Comparison of ENCODE assay signal across 14 mouse cellular contexts in the genomic region with DNA sequence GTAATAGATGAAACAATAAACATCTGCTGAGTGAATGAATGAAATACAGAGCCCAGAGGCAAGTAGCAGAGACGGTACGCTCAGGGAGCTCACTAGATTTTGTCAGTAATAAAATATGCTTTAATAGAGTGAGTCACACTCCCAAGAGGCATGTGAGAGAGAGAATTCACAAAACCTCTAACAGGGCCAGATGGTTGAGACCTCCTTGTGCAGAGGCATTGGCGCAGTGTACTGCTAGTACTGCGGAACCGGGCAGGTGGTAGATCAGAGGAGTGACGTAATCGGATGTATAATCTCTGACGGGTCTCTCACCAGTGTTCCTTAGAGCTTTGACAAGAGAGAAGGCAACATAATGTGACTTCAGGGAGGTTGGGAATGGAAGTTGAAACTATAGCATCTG.
DNase-seq lines count a peak whose midpoint lies in the region; ATAC-seq lines count a peak whose summit lies in the region.
"Had no signal": no experiment of that assay in that cellular context is flagged by ENCODE, and none has a peak within 500 bp of the region (broad histone marks: within the 10 kb centered on the region; RNA-seq: fewer than 3 reads in every experiment).

No protein-coding gene starts in this region.

- DNase-seq in cerebellum, adult 18-20 months = peak; percentile 61 to 65
- no peak for DNase-seq in cerebellum, adult 11 months
- DNase-seq in heart, postnatal 4 days = no peak
- DNase-seq in 3T3-L1 (ENCODE audit: low read depth, low spot score) = peak; percentile 93
- no peak for DNase-seq in liver
- DNase-seq in adrenal gland, adult 2 months = no peak
- DNase-seq: adrenal gland, postnatal 10 days; B cell, adult 2 months; kidney, postnatal 14 days; lung, embryonic 14.5 days had no signal

- peaks cover 42% of the 10 kb centered on the region for H3K36me3 ChIP-seq in heart, embryonic 15.5 days
- no peaks in the 10 kb centered on the region for H3K36me3 ChIP-seq in embryonic facial prominence, embryonic 15.5 days
- H3K36me3 ChIP-seq: forebrain, embryonic 10.5 days had no signal

- no peak overlapping the region for H3K9ac ChIP-seq in heart, embryonic 15.5 days
- no peak overlapping the region for H3K9ac ChIP-seq in embryonic facial prominence, embryonic 15.5 days
- H3K9ac ChIP-seq: lung, embryonic 14.5 days had no signal

- 77% methylated on average over 8 of the region's 8 CpGs for WGBS in heart, embryonic 15.5 days
- 51% methylated on average over 8 of the region's 8 CpGs for WGBS in embryonic facial prominence, embryonic 15.5 days

- H3K27me3 ChIP-seq in heart, embryonic 15.5 days = no peaks in the 10 kb centered on the region
- no peaks in the 10 kb centered on the region for H3K27me3 ChIP-seq in embryonic facial prominence, embryonic 15.5 days

- H3K4me3 ChIP-seq in heart, embryonic 15.5 days = no peak overlapping the region
- no peak overlapping the region for H3K4me3 ChIP-seq in embryonic facial prominence, embryonic 15.5 days (replicated peaks)
- H3K4me3 ChIP-seq: forebrain, embryonic 10.5 days had no signal

- peaks cover 74% of the 10 kb centered on the region for H3K4me1 ChIP-seq in heart, embryonic 15.5 days (replicated peaks)
- H3K4me1 ChIP-seq in embryonic facial prominence, embryonic 15.5 days = peaks cover 9% of the 10 kb centered on the region; the same call in 1 of the 2 replicates
- H3K4me1 ChIP-seq: forebrain, embryonic 10.5 days had no signal

- no peak for ATAC-seq in heart, embryonic 15.5 days (replicated peaks; ENCODE audit: insufficient number of reproducible peaks, insufficient read depth, low FRiP score, low read depth)
- ATAC-seq in embryonic facial prominence, embryonic 15.5 days (ENCODE audit: insufficient number of reproducible peaks, low FRiP score, low TSS enrichment, low read depth) = 0 out of 2 replicates have a peak, but pooled peaks have one; percentile 44

- H3K27ac ChIP-seq in heart, embryonic 15.5 days = peak overlapping the region; percentile 67
- 0 out of 2 replicates have a peak overlapping the region, but pooled peaks have one; percentile 2 for H3K27ac ChIP-seq in embryonic facial prominence, embryonic 15.5 days (replicated peaks)
- H3K27ac ChIP-seq: forebrain, embryonic 10.5 days had no signal

- H3K4me2 ChIP-seq in heart, embryonic 15.5 days = no peak overlapping the region
- H3K4me2 ChIP-seq in embryonic facial prominence, embryonic 15.5 days (replicated peaks) = no peak overlapping the region
- H3K4me2 ChIP-seq: lung, embryonic 14.5 days; midbrain, embryonic 11.5 days had no signal

- H3K9me3 ChIP-seq in heart, embryonic 15.5 days (replicated peaks) = no peaks in the 10 kb centered on the region
- H3K9me3 ChIP-seq in embryonic facial prominence, embryonic 15.5 days (replicated peaks) = no peaks in the 10 kb centered on the region
- H3K9me3 ChIP-seq: forebrain, embryonic 10.5 days had no signal

Comparison
In these comparisons a context has a peak if more than half of its experiments do, and no peak if none do; other contexts are left out.
1. DNase-seq: peak in cerebellum, adult 18-20 months (2 of 2) and 3T3-L1 (single experiment); none in cerebellum, adult 11 months (single experiment), heart, postnatal 4 days (single experiment), liver (single experiment) and adrenal gland, adult 2 months (single experiment).